ENCODE assay signal across 8 mouse cellular contexts in genomic region chr10:88304302-88304701, GRCm38 (mm10).
DNase-seq lines count a peak whose midpoint lies in the region; ATAC-seq and TF ChIP-seq lines count a peak whose summit lies in the region.

No protein-coding gene starts in this region.

- H3K27ac ChIP-seq in heart, postnatal 0 days (ENCODE audit: low read depth) = no peak overlapping the region
- H3K27ac ChIP-seq in liver, postnatal 0 days (ENCODE audit: low read depth) = no peak overlapping the region

- no peak for TF ChIP-seq EP300 in heart, postnatal 0 days (IDR thresholded peaks at IDR 0.05; ENCODE audit: low read depth)
- no peak for TF ChIP-seq EP300 in liver, postnatal 0 days (IDR thresholded peaks at IDR 0.05; ENCODE audit: low read depth)

- peak; percentile 13 to 41 for DNase-seq in CD8-positive naive resting alpha-beta T cell, adult 2 months (ENCODE audit: low read depth in 2 of 2, low spot score in 2 of 2)
- peak; percentile 92 for DNase-seq in adrenal gland, postnatal 14 days
- peak; percentile 67 for DNase-seq in embryo, embryonic 9.5 days (ENCODE audit: extremely low spot score)
- peak; percentile 59 for DNase-seq in heart, postnatal 0 days (ENCODE audit: low spot score)
- peak; percentile 79 to 89 for DNase-seq in kidney, postnatal 25 days
- DNase-seq in liver, postnatal 0 days = peak; percentile 81
- peak; percentile 51 for DNase-seq in ovary, adult 18-20 months (ENCODE audit: low spot score)
- peak; percentile 63 for DNase-seq in thymus, postnatal 14 days

- H3K4me3 ChIP-seq in heart, postnatal 0 days (ENCODE audit: low read depth, low read length) = no peak overlapping the region
- no peak overlapping the region for H3K4me3 ChIP-seq in liver, postnatal 0 days (ENCODE audit: low read depth, low read length)

- H3K9ac ChIP-seq in heart, postnatal 0 days (replicated peaks; ENCODE audit: low read depth, low read length) = no peak overlapping the region
- no peak overlapping the region for H3K9ac ChIP-seq in liver, postnatal 0 days (replicated peaks)

- peaks cover 6% of the 10 kb centered on the region; the same call in 1 of the 2 replicates for H3K9me3 ChIP-seq in heart, postnatal 0 days (replicated peaks; ENCODE audit: control insufficient read depth, low read length)
- no peaks in the 10 kb centered on the region for H3K9me3 ChIP-seq in liver, postnatal 0 days (ENCODE audit: low read length)

- 6% methylated on average over 4 of the region's 4 CpGs for WGBS in heart, postnatal 0 days
- WGBS in liver, postnatal 0 days (ENCODE audit: insufficient replicate concordance) = 2% methylated on average over 4 of the region's 4 CpGs

- no peaks in the 10 kb centered on the region for H3K4me1 ChIP-seq in heart, postnatal 0 days (ENCODE audit: control insufficient read depth, insufficient read depth)
- no peaks in the 10 kb centered on the region for H3K4me1 ChIP-seq in liver, postnatal 0 days (ENCODE audit: insufficient read depth)

- H3K27me3 ChIP-seq in heart, postnatal 0 days (ENCODE audit: control insufficient read depth, insufficient read depth, low read length) = no peaks in the 10 kb centered on the region
- H3K27me3 ChIP-seq in liver, postnatal 0 days (ENCODE audit: insufficient read depth, low read length) = no peaks in the 10 kb centered on the region

- H3K4me2 ChIP-seq in heart, postnatal 0 days (ENCODE audit: low read depth, low read length) = no peak overlapping the region
- no peak overlapping the region for H3K4me2 ChIP-seq in liver, postnatal 0 days (ENCODE audit: low read depth, low read length)

- no peaks in the 10 kb centered on the region for H3K36me3 ChIP-seq in heart, postnatal 0 days (replicated peaks; ENCODE audit: control insufficient read depth, insufficient read depth, low read length)
- no peaks in the 10 kb centered on the region for H3K36me3 ChIP-seq in liver, postnatal 0 days (replicated peaks; ENCODE audit: insufficient read depth, low read length)

- peak; percentile 74 for TF ChIP-seq CTCF in heart, postnatal 0 days (IDR thresholded peaks at IDR 0.05; ENCODE audit: low read depth)
- peak; percentile 77 for TF ChIP-seq CTCF in liver, postnatal 0 days (IDR thresholded peaks at IDR 0.05; ENCODE audit: low read depth)

- peak; percentile 55; the same call in 1 of the 2 replicates for ATAC-seq in heart, postnatal 0 days (ENCODE audit: insufficient read depth, low read depth)
- ATAC-seq in liver, postnatal 0 days = peak; percentile 44

Comparison
In these comparisons a context has a peak if more than half of its experiments do, and no peak if none do; other contexts are left out.
1. DNase-seq: peak in every context shown above with its lines; median percentile 92 in adrenal gland, postnatal 14 days; 84 in kidney, postnatal 25 days; 81 in liver, postnatal 0 days; 67 in embryo, embryonic 9.5 days; 63 in thymus, postnatal 14 days; 59 in heart, postnatal 0 days; 51 in ovary, adult 18-20 months; 27 in CD8-positive naive resting alpha-beta T cell, adult 2 months.